Mouse (Mus musculus) heart, embryonic 11.5 days (tissue): ENCODE results near the gene Fbxo22. TPM values are rescaled to one million over a fixed set of nuclear protein-coding genes. Genes with fewer than 3 reads are reported as not detected.

Experiments
- ATAC-seq: fragments of 200-750 bp; cut with Nextera tagmentation; replicated peaks from 2 replicates; pipeline ENCODE4 v1.8.0; 2017; ENCODE audit warnings: moderate library complexity; ENCODE audit not compliant: insufficient number of reproducible peaks, low FRiP score, low TSS enrichment
- H3K27ac ChIP-seq: fragments of 300-500 bp; sonication (generic); 2 replicates; pipeline ENCODE4 v1.5.1; 2014; ENCODE audit warnings: mild to moderate bottlenecking, low read depth, low read length
- H3K27me3 ChIP-seq: fragments of 300-500 bp; sonication (generic); 2 replicates; pipeline ENCODE4 v1.6.1; 2014; ENCODE audit warnings: mild to moderate bottlenecking, low read length, mixed read lengths; ENCODE audit not compliant: control insufficient read depth, insufficient read depth
- H3K36me3 ChIP-seq: fragments of 300-500 bp; sonication (generic); 2 replicates; pipeline ENCODE4 v1.6.1; 2014; ENCODE audit warnings: mild to moderate bottlenecking, low read length, moderate library complexity, mixed read lengths; ENCODE audit not compliant: control insufficient read depth, insufficient read depth
- H3K4me1 ChIP-seq: fragments of 300-500 bp; sonication (generic); 2 replicates; pipeline ENCODE4 v1.6.1; 2014; ENCODE audit warnings: low read length; ENCODE audit not compliant: control insufficient read depth, insufficient read depth
- H3K4me2 ChIP-seq: fragments of 300-500 bp; sonication (generic); 2 replicates; pipeline ENCODE4 v1.6.1; 2014; ENCODE audit warnings: mild to moderate bottlenecking, moderate library complexity
- H3K4me3 ChIP-seq: fragments of 300-500 bp; sonication (generic); 2 replicates; pipeline ENCODE4 v1.5.1; 2014; ENCODE audit warnings: low read depth, low read length
- H3K9ac ChIP-seq: fragments of 300-500 bp; sonication (generic); 2 replicates; pipeline ENCODE4 v1.6.1; 2014; ENCODE audit warnings: mild to moderate bottlenecking, low read depth, low read length, moderate library complexity
- H3K9me3 ChIP-seq: fragments of 300-500 bp; sonication (generic); replicated peaks from 2 replicates; pipeline ENCODE4 v1.6.1; 2016; ENCODE audit warnings: low read length; ENCODE audit not compliant: control insufficient read depth
- WGBS: fragments of 180-500 bp; shearing (Covaris S2); extraction: QIAGEN DNeasy Blood & Tissue Kit; methylation state at CpG from one replicate; pipeline ENCODE4 v1.1.7; 2014; ENCODE audit not compliant: insufficient replicate concordance; 5-methylcytosine and 5-hydroxymethylcytosine counted together
- polyA plus RNA-seq: library from polyadenylated mRNA; unstranded; fragments of >200 nt; fragmentation: Nextera tagmentation; extraction: Ambion mirVana; gene quantifications from 2 replicates; pipeline ENCODE4 v1.2.1, GENCODE M21; 2014

The Fbxo22 gene
- polyA plus RNA-seq, 1 experiment from 2014 or later: 64.5 TPM

DNA sequence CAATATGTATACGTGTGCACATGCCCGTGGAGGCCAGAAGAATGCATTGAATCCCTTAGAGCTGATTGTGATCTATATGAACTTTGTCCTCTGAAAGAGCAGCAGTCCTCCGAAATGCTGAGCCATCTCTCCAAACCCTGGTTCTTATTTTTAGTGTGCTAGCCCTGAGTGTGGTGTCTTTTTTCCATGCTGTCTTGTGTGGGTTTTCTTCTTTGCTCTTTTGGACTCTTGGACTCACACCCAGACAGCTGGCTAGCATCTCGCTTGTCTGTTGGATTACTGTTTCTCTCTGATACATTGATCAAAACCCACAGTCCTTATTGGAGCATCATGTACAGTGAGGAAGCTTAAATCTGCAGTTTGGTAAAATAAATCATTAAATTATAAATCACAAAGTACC lies 2.9 kb downstream of the Fbxo22 start:
- H3K27me3 ChIP-seq: no peaks in the 10 kb centered on the region
- H3K9me3 ChIP-seq: no peaks in the 10 kb centered on the region
- H3K36me3 ChIP-seq: peaks cover 19% of the 10 kb centered on the region
- peaks cover 20% of the 10 kb centered on the region for H3K4me1 ChIP-seq
- no peak overlapping the region for H3K4me3 ChIP-seq
- no peak overlapping the region for H3K9ac ChIP-seq
- no peak overlapping the region for H3K4me2 ChIP-seq
- no peak overlapping the region for H3K27ac ChIP-seq
- ATAC-seq: no peak
- WGBS: 70% methylated on average over 4 of the region's 4 CpGs

DNA sequence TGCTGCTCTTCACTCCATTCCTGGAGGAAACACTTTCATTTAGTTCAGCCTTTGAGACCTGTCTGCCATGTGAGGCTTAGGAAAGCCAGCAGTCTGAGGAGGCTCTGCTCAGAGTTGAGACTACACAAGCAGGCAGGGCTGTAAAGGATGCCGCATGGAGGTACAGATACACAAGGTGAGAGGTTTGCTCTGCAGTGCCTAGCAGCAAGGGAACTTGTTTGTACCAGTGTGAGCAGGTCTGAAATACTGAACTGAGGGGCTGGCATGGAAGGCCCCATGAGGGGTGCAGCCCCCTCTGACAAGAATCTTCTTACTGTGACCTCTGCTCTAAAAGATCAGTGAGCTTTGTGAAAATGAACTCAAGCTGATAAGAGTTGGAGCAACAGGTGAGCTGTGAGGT lies 4.7 kb downstream of the Fbxo22 start:
- 94% methylated on average over 1 of the region's 1 CpGs for WGBS

DNA sequence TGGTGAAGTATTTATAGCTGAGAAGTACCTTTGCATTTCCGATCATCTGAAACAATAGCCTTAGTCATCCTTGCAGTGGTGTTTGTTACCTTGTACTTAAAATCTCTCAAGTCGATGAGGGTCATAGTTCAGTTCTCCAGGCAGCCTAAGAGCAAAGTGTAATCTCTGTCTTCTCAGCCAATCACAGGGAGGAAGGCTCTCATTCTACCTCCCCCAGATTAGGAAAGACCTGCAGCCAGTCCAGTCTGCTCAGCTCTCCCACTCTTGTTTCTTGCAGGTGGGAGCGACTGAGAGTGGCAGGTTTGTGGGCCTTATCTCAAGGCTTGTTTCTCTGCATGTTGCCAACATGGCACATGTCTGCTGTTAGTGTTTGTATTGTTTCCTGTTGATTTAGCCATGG lies 6.3 kb downstream of the Fbxo22 start:
- H3K27me3 ChIP-seq: no peaks in the 10 kb centered on the region
- no peak overlapping the region for H3K9ac ChIP-seq
- ATAC-seq: no peak
- no peak overlapping the region for H3K4me3 ChIP-seq
- 79% methylated on average over 3 of the region's 3 CpGs for WGBS
- no peak overlapping the region for H3K4me2 ChIP-seq
- H3K4me1 ChIP-seq: peaks cover 11% of the 10 kb centered on the region
- H3K36me3 ChIP-seq: peaks cover 35% of the 10 kb centered on the region
- H3K27ac ChIP-seq: no peak overlapping the region
- H3K9me3 ChIP-seq: no peaks in the 10 kb centered on the region

More for the DNA sequence above, 4.7 kb downstream of the Fbxo22 start:
- H3K27me3 ChIP-seq: no peaks in the 10 kb centered on the region
- H3K36me3 ChIP-seq: peaks cover 28% of the 10 kb centered on the region
- H3K4me1 ChIP-seq: peaks cover 17% of the 10 kb centered on the region
- H3K4me3 ChIP-seq: no peak overlapping the region
- no peaks in the 10 kb centered on the region for H3K9me3 ChIP-seq
- H3K9ac ChIP-seq: no peak overlapping the region
- no peak for ATAC-seq
- no peak overlapping the region for H3K4me2 ChIP-seq
- H3K27ac ChIP-seq: no peak overlapping the region

DNA sequence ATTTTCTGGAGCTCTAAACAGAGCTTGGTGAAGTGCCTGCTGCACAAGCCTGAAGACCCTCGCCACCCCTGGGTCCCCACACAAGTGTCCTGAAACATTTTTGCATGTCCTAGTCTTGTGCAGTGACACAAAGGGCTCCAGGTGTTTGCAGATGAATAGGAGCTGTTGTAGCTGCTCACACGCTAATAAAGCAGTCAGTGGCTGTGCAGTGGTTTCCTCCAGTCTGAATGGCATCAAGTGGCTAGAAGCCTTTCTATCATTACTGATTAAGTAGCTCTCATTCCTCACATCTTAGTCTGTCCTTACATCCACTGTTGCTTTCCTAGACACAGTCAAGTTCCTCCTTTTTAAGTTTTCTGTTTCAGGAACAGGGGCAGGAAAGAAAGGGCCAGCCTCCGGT lies 6.9 kb downstream of the Fbxo22 start:
- Histone ChIP-seq H3K36me3 (peaks cover 39% of the 10 kb centered on the region), H3K27me3 (no peaks in the 10 kb centered on the region), H3K4me1 (peaks cover 5% of the 10 kb centered on the region; the same call in 1 of the 2 replicates), H3K9me3 (no peaks in the 10 kb centered on the region), H3K9ac (no peak overlapping the region), H3K27ac (no peak overlapping the region), H3K4me2 (no peak overlapping the region), H3K4me3 (no peak overlapping the region)
- no peak for ATAC-seq
- 95% methylated on average over 3 of the region's 3 CpGs for WGBS

DNA sequence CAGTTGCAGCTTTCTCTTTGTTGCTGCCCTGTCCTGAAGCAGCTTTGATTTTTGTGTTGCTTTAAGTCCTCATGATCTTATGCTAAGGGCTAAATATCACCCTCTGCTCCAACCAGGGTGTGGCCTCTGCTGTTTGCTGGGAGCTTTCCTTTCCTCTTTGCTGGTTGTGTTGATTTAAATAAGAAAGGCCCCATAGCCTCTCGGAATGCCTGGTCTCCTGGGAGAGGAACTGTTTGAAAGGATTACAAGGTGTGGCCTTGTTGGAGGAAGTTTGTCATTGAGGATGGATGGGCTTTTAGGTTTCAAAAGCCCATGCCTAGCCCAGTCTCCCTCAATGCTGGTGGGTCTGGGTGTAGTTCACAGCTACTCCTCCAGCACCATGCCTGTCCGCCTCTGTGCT lies 7.4 kb downstream of the Fbxo22 start:
- Histone ChIP-seq H3K9ac (no peak overlapping the region), H3K9me3 (no peaks in the 10 kb centered on the region), H3K4me3 (no peak overlapping the region), H3K4me2 (no peak overlapping the region), H3K4me1 (0 out of 2 replicates have a peak, but pooled peaks cover 4% of the 10 kb centered on the region), H3K27ac (no peak overlapping the region), H3K36me3 (peaks cover 42% of the 10 kb centered on the region), H3K27me3 (no peaks in the 10 kb centered on the region)
- no peak for ATAC-seq
- WGBS: 82% methylated on average over 2 of the region's 2 CpGs

DNA sequence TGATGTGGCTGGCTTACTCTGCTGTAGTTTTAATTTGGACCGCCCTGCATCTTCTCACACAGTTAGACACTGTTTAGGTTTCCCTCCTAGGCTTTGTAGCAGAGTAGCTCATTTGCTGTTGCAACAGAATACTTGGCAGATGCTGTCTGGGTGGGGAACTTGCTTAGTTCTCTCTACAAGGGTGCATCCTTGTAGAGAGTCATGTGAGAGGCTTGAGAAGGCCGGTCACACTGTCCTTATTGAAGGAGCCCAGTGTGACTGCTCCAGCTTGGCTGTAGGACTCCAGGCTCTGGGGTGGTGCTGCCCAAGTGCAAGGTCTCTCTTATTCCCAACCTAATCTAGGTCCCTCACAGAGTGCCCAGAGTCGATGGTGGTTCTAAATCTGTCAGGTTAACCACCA lies 8.7 kb downstream of the Fbxo22 start:
- no peak for ATAC-seq
- no peaks in the 10 kb centered on the region for H3K27me3 ChIP-seq
- peaks cover 51% of the 10 kb centered on the region for H3K36me3 ChIP-seq
- no peaks in the 10 kb centered on the region for H3K4me1 ChIP-seq
- H3K4me3 ChIP-seq: no peak overlapping the region
- no peak overlapping the region for H3K9ac ChIP-seq
- no peak overlapping the region for H3K27ac ChIP-seq
- 90% methylated on average over 3 of the region's 3 CpGs for WGBS
- no peak overlapping the region for H3K4me2 ChIP-seq
- H3K9me3 ChIP-seq: no peaks in the 10 kb centered on the region

DNA sequence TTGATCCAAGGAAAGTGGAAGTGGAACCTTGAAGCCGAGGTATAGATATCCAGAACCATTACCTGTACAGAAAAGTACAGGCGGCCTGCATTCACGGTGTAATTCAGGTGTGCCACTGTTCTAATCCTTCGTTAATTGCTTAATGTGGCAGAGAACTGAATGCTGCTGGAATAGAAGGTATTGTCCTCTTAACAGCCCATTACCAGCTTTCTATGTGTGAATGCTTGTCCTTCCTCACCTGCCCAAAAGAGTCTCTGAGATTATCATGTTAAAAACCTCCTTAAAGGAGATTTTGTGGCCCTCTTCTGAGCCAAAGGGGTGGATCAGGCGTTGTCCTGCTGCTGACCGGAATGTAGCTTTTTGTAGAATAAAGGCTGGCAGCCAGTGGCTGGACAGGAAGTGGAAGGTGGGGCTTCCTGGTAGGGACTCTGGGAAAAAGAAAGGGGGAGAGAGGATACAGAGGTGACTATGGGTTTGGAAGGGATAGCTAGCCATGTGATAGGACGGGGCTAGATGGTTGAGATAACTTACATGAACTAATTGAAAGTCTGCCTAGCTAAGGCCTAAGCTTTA lies 16.5 kb downstream of the Fbxo22 start:
- H3K27me3 ChIP-seq: no peaks in the 10 kb centered on the region
- no peak for ATAC-seq
- peaks cover 31% of the 10 kb centered on the region for H3K36me3 ChIP-seq
- H3K4me1 ChIP-seq: no peaks in the 10 kb centered on the region
- H3K9ac ChIP-seq: no peak overlapping the region
- 80% methylated on average over 7 of the region's 7 CpGs for WGBS
- no peak overlapping the region for H3K27ac ChIP-seq
- no peak overlapping the region for H3K4me2 ChIP-seq
- H3K4me3 ChIP-seq: no peak overlapping the region
- no peaks in the 10 kb centered on the region for H3K9me3 ChIP-seq

DNA sequence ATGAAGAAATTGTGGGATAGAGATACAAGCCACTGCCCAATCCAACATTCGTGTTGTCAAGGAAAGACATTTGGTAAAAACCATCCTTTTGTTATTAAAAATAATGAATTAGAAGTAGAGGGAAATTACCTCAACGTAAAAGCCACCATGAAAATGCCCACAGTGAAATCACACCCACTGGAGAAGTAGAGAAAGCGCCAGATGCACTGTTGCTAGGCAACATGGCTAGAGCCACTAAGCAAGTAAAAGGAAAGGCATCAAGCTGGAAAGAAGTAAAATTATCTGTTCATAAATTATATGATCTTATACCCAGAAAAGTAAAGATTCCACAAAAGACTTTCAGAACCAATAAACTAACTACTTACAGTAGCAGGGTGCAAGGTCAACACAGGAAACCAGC lies 17.5 kb downstream of the Fbxo22 start:
- no peak for ATAC-seq
- H3K9me3 ChIP-seq: no peaks in the 10 kb centered on the region
- H3K4me2 ChIP-seq: no peak overlapping the region
- H3K36me3 ChIP-seq: peaks cover 24% of the 10 kb centered on the region
- H3K9ac ChIP-seq: no peak overlapping the region
- H3K4me3 ChIP-seq: no peak overlapping the region
- H3K4me1 ChIP-seq: no peaks in the 10 kb centered on the region
- WGBS: 91% methylated on average over 3 of the region's 3 CpGs
- no peak overlapping the region for H3K27ac ChIP-seq
- H3K27me3 ChIP-seq: no peaks in the 10 kb centered on the region

DNA sequence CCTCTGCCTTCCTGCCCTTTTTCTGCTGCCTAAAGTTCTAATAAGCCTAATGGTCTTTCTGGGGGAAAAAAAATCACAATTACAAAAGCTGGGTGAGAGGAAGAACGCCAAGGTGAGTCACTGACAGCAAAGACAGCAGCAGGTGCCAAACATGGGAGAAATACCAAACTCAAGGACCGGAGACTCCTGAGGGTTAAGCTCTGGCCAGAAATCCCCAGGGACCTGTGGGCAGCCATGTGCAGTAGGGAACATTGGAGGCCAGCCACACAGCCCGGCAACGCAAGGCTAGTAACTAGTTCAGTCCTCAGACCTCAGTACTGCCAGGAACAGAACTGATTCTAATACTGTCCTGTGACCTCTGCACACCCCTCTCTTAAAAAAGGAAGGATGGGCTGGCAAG lies 19.4 kb downstream of the Fbxo22 start:
- Histone ChIP-seq H3K4me3 (no peak overlapping the region), H3K4me2 (no peak overlapping the region), H3K36me3 (peaks cover 10% of the 10 kb centered on the region), H3K27ac (no peak overlapping the region), H3K9ac (no peak overlapping the region), H3K4me1 (no peaks in the 10 kb centered on the region), H3K9me3 (no peaks in the 10 kb centered on the region), H3K27me3 (no peaks in the 10 kb centered on the region)
- ATAC-seq: no peak
- WGBS: 90% methylated on average over 4 of the region's 4 CpGs
